Mouse (Mus musculus) lung, embryonic 14.5 days (tissue): Measurements from ENCODE around the gene Lrrc58. TPM values are rescaled to one million over a fixed set of nuclear protein-coding genes. Genes with fewer than 3 reads are reported as not detected.

Experiments
- ATAC-seq: fragments of 200-750 bp; cut with Nextera tagmentation; 2 replicates; pipeline ENCODE4 v1.8.0; 2017; ENCODE audit warnings: mild to moderate bottlenecking, moderate TSS enrichment, moderate library complexity; ENCODE audit not compliant: insufficient read depth
- DNase-seq: peaks from one replicate; pipeline ENCODE4 v3.0.0-alpha.2; 2015
- H3K27ac ChIP-seq: fragments of 300-500 bp; sonication (generic); 2 replicates; pipeline ENCODE4 v1.5.1; 2014; ENCODE audit warnings: low read depth, mild to moderate bottlenecking, moderate library complexity
- H3K27me3 ChIP-seq: fragments of 300-500 bp; sonication (generic); 2 replicates; pipeline ENCODE4 v1.6.1; 2014; ENCODE audit warnings: low read length, control low read depth; ENCODE audit not compliant: insufficient read depth
- H3K36me3 ChIP-seq: fragments of 300-500 bp; sonication (generic); 2 replicates; pipeline ENCODE4 v1.6.1; 2014; ENCODE audit warnings: control low read depth; ENCODE audit not compliant: insufficient read depth
- H3K4me1 ChIP-seq: fragments of 300-500 bp; sonication (generic); 2 replicates; pipeline ENCODE4 v1.6.1; 2014; ENCODE audit warnings: antibody characterized with exemption, control low read depth; ENCODE audit not compliant: insufficient read depth
- H3K4me2 ChIP-seq: fragments of 300-500 bp; sonication (generic); 2 replicates; pipeline ENCODE4 v1.6.1; 2014; ENCODE audit warnings: mild to moderate bottlenecking
- H3K4me3 ChIP-seq: fragments of 300-500 bp; sonication (generic); 2 replicates; pipeline ENCODE4 v1.5.1; 2014; ENCODE audit warnings: low read depth, low read length
- H3K9ac ChIP-seq: fragments of 300-500 bp; sonication (generic); 2 replicates; pipeline ENCODE4 v1.6.1; 2014
- H3K9me3 ChIP-seq: fragments of 300-500 bp; sonication (generic); 2 replicates; pipeline ENCODE4 v1.6.1; 2016; ENCODE audit warnings: low read depth, low read length, control low read depth
- CTCF ChIP-seq: IDR thresholded peaks from 2 replicates; pipeline ENCODE4 v1.5.1; 2016; ENCODE audit warnings: antibody characterized with exemption, low read depth
- WGBS: fragments of 180-500 bp; shearing (Covaris S2); extraction: QIAGEN DNeasy Blood & Tissue Kit; methylation state at CpG from one replicate; pipeline ENCODE4 v1.1.7; 2014; 5-methylcytosine and 5-hydroxymethylcytosine counted together
- polyA plus RNA-seq: library from polyadenylated mRNA; unstranded; fragments of >200 nt; fragmentation: Nextera tagmentation; extraction: Ambion mirVana; gene quantifications from 2 replicates; pipeline ENCODE4 v1.2.1, GENCODE M21; 2014

Lrrc58 gene
- polyA plus RNA-seq, 1 experiment from 2014 or later = 78.4 TPM

DNA sequence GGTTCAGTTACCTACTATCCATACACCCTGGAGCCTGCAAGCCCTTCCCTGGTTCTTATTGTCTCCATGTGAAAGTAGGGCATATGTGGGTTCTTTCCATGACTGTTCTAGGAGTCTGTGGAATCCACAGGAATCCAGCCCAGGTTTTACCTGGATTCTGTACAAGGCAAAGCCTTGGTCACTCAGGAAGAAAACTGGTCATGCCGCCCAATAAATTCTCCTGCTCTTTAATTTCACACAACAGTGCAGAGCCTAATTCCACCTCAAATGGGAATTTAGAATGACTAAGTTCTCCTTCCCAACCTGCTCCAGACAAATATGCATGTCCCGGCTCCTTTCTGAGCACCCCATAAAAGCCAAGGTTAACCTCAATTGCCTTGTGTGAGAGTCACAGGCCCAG lies 31.2 kb downstream of the Lrrc58 start:
- no peaks in the 10 kb centered on the region for H3K4me1 ChIP-seq
- no peaks in the 10 kb centered on the region for H3K27me3 ChIP-seq
- WGBS = 40% methylated on average over 2 of the region's 2 CpGs
- H3K27ac ChIP-seq = no peak overlapping the region
- H3K4me2 ChIP-seq = no peak overlapping the region
- no peak for ATAC-seq
- no peaks in the 10 kb centered on the region for H3K9me3 ChIP-seq
- no peak for DNase-seq
- no peak for TF ChIP-seq CTCF
- no peaks in the 10 kb centered on the region for H3K36me3 ChIP-seq
- H3K9ac ChIP-seq = no peak overlapping the region
- no peak overlapping the region for H3K4me3 ChIP-seq

- WGBS = 40% methylated on average over 11 of the region's 11 CpGs
- Histone ChIP-seq H3K27ac (no peak overlapping the region), H3K9ac (no peak overlapping the region), H3K36me3 (no peaks in the 10 kb centered on the region), H3K9me3 (no peaks in the 10 kb centered on the region), H3K4me3 (no peak overlapping the region), H3K4me2 (no peak overlapping the region), H3K27me3 (no peaks in the 10 kb centered on the region), H3K4me1 (no peaks in the 10 kb centered on the region)
- no peak for DNase-seq
- ATAC-seq = no peak
- no peak for TF ChIP-seq CTCF
Observed at GRCm38 (mm10) chr16:37901318-37901717, 33.1 kb downstream of the Lrrc58 start.

DNA sequence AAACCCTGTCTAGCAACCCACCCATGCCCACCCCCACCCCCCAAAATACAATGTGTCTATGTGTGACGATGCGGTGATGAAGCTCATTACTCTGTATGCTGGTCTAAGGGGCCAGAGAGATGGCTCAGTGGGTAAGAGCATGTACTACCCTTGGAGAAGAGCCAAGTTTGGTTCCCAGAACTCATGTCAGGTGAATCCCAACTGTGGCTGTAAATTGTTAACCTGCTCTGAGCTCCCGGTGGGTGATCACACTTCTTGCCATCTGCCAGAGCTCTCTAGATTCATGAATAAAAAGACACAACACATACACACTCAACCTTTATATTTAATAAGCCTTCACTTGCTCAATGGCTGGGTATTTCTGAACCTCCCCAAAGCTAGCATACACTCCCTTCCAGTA lies 38.3 kb downstream of the Lrrc58 start:
- Histone ChIP-seq H3K4me2 (no peak overlapping the region), H3K36me3 (no peaks in the 10 kb centered on the region), H3K27ac (no peak overlapping the region), H3K9me3 (0 out of 2 replicates have a peak, but pooled peaks cover 1% of the 10 kb centered on the region), H3K9ac (no peak overlapping the region), H3K4me3 (no peak overlapping the region), H3K27me3 (no peaks in the 10 kb centered on the region), H3K4me1 (no peaks in the 10 kb centered on the region)
- ATAC-seq (no peak), DNase-seq (no peak)
- WGBS = 85% methylated on average over 3 of the region's 3 CpGs
- TF ChIP-seq CTCF = no peak

- TF ChIP-seq CTCF = no peak
- ATAC-seq (no peak), DNase-seq (no peak)
- Histone ChIP-seq H3K27me3 (no peaks in the 10 kb centered on the region), H3K4me1 (no peaks in the 10 kb centered on the region), H3K36me3 (no peaks in the 10 kb centered on the region), H3K4me2 (no peak overlapping the region), H3K4me3 (no peak overlapping the region), H3K9me3 (peaks cover 5% of the 10 kb centered on the region; the same call in 1 of the 2 replicates), H3K27ac (no peak overlapping the region), H3K9ac (no peak overlapping the region)
- WGBS = 74% methylated on average over 1 of the region's 1 CpGs
Observed at GRCm38 (mm10) chr16:37911086-37911485, 42.9 kb downstream of the Lrrc58 start.

- no peaks in the 10 kb centered on the region for H3K4me1 ChIP-seq
- H3K9me3 ChIP-seq = peaks cover 5% of the 10 kb centered on the region; the same call in 1 of the 2 replicates
- peaks cover 6% of the 10 kb centered on the region; the same call in 1 of the 2 replicates for H3K27me3 ChIP-seq
- peak within 1 kb of the TSS; percentile 92 for H3K4me2 ChIP-seq
- peak within 1 kb of the TSS; percentile 54 for H3K9ac ChIP-seq
- H3K27ac ChIP-seq = no peak within 1 kb of the TSS
- peak within 1 kb of the TSS; percentile 53 for H3K4me3 ChIP-seq
- peak; percentile 69 for DNase-seq
- peak; percentile 89 for ATAC-seq
- WGBS = 3% methylated on average over 53 of the region's 53 CpGs
- no peaks in the 10 kb centered on the region for H3K36me3 ChIP-seq
- peak; percentile 43 for TF ChIP-seq CTCF
Observed at GRCm38 (mm10) chr16:37916138-37916817, 48.1 kb downstream of the Lrrc58 start, which contains the start of gene Gpr156. Gpr156 (plus strand) TSS chr16:37916496.

DNA sequence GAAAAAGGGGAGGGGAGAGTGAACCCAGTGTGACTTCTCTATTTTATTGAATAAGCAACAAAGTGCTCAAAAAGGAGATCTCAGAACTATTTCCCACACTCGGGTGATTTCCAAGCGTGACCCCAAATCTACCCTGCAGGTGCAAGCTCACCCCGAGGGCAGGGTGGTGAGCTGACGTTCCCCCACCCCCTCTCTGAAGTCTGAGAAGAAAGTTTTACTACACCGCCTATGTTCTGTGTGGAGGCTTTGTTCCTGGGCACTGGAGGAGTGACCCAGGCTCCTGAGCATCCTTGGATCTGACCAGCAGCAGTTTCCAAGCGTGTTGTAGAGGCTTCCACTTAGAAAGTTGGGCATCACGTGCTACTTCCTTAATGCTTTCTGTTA lies 48.6 kb downstream of the Lrrc58 start:
- H3K4me1 ChIP-seq = no peaks in the 10 kb centered on the region
- no peaks in the 10 kb centered on the region for H3K9me3 ChIP-seq
- H3K27ac ChIP-seq = no peak overlapping the region
- H3K27me3 ChIP-seq = peaks cover 6% of the 10 kb centered on the region; the same call in 1 of the 2 replicates
- H3K4me3 ChIP-seq = peak overlapping the region; percentile 53
- no peaks in the 10 kb centered on the region for H3K36me3 ChIP-seq
- no peak overlapping the region for H3K9ac ChIP-seq
- peak overlapping the region; percentile 92 for H3K4me2 ChIP-seq
- ATAC-seq (no peak), DNase-seq (no peak)
- 20% methylated on average over 7 of the region's 7 CpGs for WGBS
- TF ChIP-seq CTCF = no peak

GRCm38 (mm10) chr16:37919000-37919399 lies 50.8 kb downstream of the Lrrc58 start:
- no peaks in the 10 kb centered on the region for H3K9me3 ChIP-seq
- no peak for ATAC-seq
- WGBS = 85% methylated on average over 6 of the region's 6 CpGs
- H3K27me3 ChIP-seq = peaks cover 6% of the 10 kb centered on the region; the same call in 1 of the 2 replicates
- no peak overlapping the region for H3K27ac ChIP-seq
- H3K4me1 ChIP-seq = no peaks in the 10 kb centered on the region
- no peak overlapping the region for H3K9ac ChIP-seq
- no peak for DNase-seq
- no peak overlapping the region for H3K4me3 ChIP-seq
- no peaks in the 10 kb centered on the region for H3K36me3 ChIP-seq
- TF ChIP-seq CTCF = peak; percentile 39; the same call in 1 of the 2 replicates
- no peak overlapping the region for H3K4me2 ChIP-seq
